Mouse (Mus musculus) small intestine, adult 2 months (tissue): ENCODE results near the gene Parva.

ENCODE experiments used
- CTCF ChIP-seq: fragments of 200-500 bp; IDR thresholded peaks from 2 replicates; pipeline ENCODE4 v1.5.1; 2012; ENCODE audit warnings: low read depth, mild to moderate bottlenecking, control low read depth, inconsistent platforms, low read length, moderate library complexity, mixed read lengths; ENCODE audit not compliant: insufficient replicate concordance, insufficient read length; ENCODE audit errors: extremely low read depth
- POLR2A ChIP-seq: fragments of 200-500 bp; IDR thresholded peaks from 2 replicates; pipeline ENCODE4 v1.6.1; 2012; ENCODE audit warnings: low read depth, mild to moderate bottlenecking, control low read depth, inconsistent platforms, low read length, moderate library complexity

- TF ChIP-seq CTCF (no peak), POLR2A (no peak)
Measured at GRCm38 (mm10) chr7:112467687-112468111, 40.4 kb downstream of the Parva start.
